Mouse (Mus musculus): Measurements from ENCODE around the gene Kank2.
A peak's percentile ranks its signal among the peaks of the same experiment; 100 is the strongest.

Kank2 gene

DNA sequence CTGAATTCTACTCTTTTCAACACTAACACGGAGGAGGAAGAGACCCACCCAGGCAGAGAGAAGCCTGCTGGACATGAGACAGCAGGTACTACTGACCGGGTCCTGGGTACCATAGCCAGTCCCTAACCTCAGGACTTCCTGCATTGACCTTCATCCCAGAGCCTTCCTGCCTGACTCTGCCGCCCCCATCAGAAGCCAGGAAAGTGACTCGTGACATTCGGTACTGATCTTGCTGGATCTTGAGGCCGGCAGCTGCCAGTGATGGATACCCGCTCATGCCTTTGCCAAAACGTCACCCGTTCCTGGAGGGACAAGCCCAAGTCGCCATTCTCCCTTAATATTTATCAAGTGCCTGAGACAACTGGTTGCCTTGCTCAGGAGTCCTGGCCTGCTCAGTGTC lies 50.1 kb downstream of the Kank2 start:
- DNase-seq = no peak

DNA sequence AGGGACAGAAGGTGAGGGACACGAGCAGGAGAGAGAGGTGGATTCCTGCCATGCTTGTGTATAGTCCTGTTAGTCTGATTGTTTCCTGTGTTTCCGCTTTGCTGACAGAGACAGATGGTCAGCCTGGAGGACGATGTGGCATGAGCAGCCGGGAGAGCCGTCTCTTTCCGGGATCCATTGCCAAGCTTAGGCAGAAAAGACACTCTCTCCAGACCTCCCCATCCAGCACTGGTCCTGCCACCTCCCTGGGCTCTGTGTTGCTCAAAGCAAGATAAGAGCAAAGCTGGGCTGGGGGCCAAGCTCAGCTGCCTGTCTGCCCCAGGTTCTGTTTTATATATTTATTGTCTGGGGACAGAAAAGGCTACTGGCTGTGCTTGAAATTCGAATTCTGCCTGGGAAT lies 50.5 kb downstream of the Kank2 start:
- peak; percentile 54 for DNase-seq

DNA sequence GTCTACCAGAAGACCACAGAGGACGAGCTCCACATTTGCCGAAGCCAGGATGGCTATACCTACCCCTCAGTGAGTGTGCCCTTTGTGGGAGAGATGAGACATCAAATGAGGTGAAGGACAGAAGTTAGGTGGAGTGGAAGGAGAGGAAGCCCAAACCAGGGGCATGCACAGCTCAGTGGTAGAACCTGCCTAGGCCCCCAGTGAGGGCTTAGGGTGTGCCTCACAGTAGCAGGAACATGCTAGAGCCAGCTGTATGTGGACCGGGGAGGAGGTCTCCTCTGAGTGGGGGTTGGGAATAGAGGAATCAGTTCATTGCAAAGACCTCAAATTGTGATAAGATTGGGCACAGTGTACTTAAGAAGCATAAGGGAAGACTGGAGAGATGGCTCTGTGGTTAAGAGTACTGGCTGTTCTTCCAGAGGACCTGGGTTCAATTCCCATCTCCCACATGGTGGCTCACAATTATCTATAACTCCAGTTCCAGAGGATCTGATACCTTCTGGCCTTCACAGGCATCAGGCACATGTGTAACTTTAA lies 51.2 kb downstream of the Kank2 start:
- no peak for DNase-seq

- no peak for DNase-seq
These were observed 57.0 kb downstream of the Kank2 start for GRCm38 (mm10) chr9:21741514-21741913.

GRCm38 (mm10) chr9:21740427-21740826 lies 58.1 kb downstream of the Kank2 start:
- DNase-seq = no peak

GRCm38 (mm10) chr9:21738776-21739175 lies 59.8 kb downstream of the Kank2 start:
- DNase-seq = no peak

DNA sequence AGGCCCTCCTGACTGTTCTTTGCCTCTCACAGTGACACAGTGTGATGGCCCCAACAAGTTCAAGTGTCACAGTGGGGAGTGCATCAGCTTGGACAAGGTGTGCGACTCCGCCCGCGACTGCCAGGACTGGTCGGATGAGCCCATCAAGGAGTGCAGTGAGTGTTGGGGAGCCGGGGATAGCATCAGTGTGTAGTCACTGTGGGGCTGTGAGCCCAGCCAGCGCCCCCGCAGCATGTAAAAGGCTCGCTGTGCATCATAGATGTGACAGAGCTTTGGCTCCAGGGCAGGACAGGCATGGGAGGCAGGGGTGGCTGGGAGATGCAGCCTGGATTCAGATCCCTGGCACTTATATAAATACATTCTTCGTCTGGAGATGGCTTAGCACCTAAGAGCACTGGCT lies 61.4 kb downstream of the Kank2 start:
- DNase-seq = no peak

DNA sequence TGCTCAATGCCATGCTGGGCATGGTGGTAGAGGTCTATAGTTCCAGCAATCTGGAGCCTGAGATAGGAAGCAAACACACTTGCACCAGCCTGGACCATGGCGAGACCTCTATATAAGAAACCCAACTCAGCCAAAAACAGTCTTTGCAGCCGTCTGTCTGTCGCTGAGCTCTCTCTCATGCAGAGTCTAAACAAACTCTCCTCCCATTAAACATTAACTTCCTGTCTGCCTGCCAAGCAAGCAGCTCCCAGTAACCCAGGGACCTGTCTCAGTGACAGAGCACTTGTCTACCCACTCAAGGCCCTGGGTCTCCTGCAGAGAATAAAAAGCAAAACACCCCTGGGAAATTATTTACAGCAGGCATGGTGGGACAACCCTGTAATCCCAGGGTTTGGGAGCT lies 62.0 kb downstream of the Kank2 start:
- DNase-seq = peak; percentile 54

GRCm38 (mm10) chr9:21735126-21735525 lies 63.4 kb downstream of the Kank2 start:
- peak; percentile 26 for DNase-seq

DNA sequence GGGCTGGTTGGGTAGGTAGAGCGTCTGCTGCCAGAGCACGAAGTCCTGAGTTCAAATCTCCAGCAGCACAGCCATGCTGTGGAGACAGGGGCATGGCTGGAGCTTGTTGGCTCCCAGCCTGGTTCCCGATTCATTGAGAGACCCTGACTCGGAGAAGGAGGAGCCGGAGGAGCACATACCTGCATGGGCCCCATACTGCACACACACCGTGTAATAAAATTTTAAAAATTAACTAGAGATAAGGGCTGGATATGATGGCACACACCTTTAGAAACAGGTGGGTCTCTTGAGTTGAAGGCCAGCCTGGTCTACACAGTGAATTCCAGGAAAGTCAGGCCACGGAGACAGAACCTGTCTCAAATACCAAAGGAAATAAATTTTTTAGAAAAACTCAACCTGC lies 64.6 kb downstream of the Kank2 start:
- DNase-seq = no peak

DNA sequence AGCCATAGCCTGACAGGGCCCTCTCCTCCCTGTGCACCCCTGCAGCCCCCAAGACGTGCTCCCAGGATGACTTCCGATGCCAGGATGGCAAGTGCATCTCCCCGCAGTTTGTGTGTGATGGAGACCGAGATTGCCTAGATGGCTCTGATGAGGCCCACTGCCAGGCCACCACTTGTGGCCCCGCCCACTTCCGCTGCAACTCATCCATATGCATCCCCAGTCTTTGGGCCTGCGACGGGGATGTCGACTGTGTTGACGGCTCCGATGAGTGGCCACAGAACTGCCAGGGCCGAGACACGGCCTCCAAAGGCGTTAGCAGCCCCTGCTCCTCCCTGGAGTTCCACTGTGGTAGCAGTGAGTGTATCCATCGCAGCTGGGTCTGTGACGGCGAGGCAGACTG lies 65.1 kb downstream of the Kank2 start:
- DNase-seq = no peak

DNA sequence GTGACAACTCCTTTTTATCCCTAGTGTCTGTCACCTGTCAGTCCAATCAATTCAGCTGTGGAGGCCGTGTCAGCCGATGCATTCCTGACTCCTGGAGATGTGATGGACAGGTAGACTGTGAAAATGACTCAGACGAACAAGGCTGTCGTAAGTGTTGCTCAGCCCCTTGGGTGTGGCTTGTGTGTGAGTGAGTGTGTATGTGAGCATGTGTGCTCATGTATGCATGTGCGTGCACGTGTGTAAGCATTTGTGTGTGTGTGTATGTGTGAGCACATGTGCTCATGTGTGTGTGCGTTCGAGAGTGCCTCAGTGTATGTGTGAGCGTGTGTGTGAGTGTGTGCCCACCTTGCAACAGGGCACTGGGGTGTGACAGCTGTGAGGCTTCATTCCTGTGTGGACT lies 66.3 kb downstream of the Kank2 start:
- no peak for DNase-seq

DNA sequence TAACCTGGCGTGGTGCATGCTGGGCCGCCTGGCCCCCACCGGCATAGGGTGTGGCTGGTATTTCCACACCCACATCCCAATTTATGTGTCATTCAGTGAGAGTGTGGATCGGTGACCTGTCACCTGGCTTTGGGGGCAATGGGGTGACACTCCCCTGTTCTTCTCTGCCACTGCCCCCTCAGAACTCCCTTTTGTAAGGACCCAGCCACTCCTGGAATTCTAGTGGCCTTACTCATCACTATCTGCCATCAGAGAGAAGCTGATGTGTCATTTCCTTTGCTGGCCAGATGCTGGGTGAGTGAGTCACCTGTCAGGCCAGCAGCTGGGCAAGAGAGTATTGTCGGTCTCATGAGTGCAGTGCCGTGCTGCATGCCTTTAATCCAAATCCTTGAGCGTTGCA lies 69.3 kb downstream of the Kank2 start:
- DNase-seq = no peak

GRCm38 (mm10) chr9:21728261-21728832 lies 70.2 kb downstream of the Kank2 start:
- no peak for DNase-seq

GRCm38 (mm10) chr9:21726218-21726975 lies 72.1 kb downstream of the Kank2 start:
- DNase-seq = no peak

- no peak for DNase-seq
These were observed 73.1 kb downstream of the Kank2 start for GRCm38 (mm10) chr9:21725224-21726121.

GRCm38 (mm10) chr9:21724147-21724536 lies 74.4 kb downstream of the Kank2 start:
- DNase-seq = peak; percentile 89

- DNase-seq = peak; percentile 85
These were observed 75.0 kb downstream of the Kank2 start, which contains the start of gene Ldlr for GRCm38 (mm10) chr9:21723377-21724146. TSS of gene Ldlr (plus strand) at chr9:21723483.

GRCm38 (mm10) chr9:21721036-21721435 lies 77.5 kb downstream of the Kank2 start:
- no peak for DNase-seq

- DNase-seq = no peak
These were observed 81.5 kb downstream of the Kank2 start for GRCm38 (mm10) chr9:21717015-21717414.

Measured in kidney, adult 18-20 months (tissue).